Mouse (Mus musculus) thymus, adult 2 months (tissue): Measurements from ENCODE around the gene Nmnat2.

Experiments used
- CTCF ChIP-seq: fragments of 200-500 bp; IDR thresholded peaks from 2 replicates; pipeline ENCODE4 v1.5.1; 2012; ENCODE audit warnings: mild to moderate bottlenecking, control low read depth, low read length, moderate library complexity, borderline replicate concordance; ENCODE audit not compliant: control insufficient read depth, poor library complexity, insufficient read depth; ENCODE audit errors: extremely low read depth
- POLR2A ChIP-seq: fragments of 200-500 bp; IDR thresholded peaks from 2 replicates; pipeline ENCODE4 v1.6.1; 2012; ENCODE audit warnings: mild to moderate bottlenecking, low read length, control low read depth, moderate library complexity; ENCODE audit not compliant: control insufficient read depth, poor library complexity, insufficient read depth; ENCODE audit errors: extremely low read depth

DNA sequence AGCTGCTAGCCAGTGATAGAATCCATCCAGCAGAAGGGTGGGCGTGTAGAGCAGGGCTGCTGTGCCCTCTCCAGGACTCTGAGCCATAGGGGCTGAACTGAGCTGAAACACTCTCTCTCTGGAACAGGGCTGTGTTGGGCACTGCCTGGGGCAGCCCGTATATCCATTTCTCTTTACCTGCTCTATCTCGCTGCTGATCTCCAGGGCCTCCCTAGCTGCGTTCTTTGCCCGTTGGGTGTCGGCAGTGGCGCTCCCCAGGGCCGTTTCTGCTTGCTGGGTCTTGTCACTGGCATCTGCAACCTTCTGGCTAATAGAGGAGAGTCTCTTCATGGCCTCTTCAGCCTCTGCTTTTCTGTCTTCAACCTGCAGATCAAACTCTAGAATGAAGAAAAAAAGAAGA lies 174.0 kb downstream of the Nmnat2 start:
- TF ChIP-seq POLR2A = no peak
- TF ChIP-seq CTCF = no peak
